Mouse (Mus musculus): ENCODE results near the gene Zfp990. TPM values are rescaled to one million over a fixed set of nuclear protein-coding genes. Genes with fewer than 3 reads are reported as not detected.

Gene Zfp990
- polyA plus RNA-seq, 1 experiment from 2014 or later = 0.15 TPM

Other genes with a start within 250 kb of the Zfp990 start
- 0.14 and 2.7 TPM in 2 replicates for gene Tnfrsf8, start 195.6 kb upstream of the Zfp990 start, polyA plus RNA-seq (2015; fragmentation: Nextera tagmentation; extraction: Ambion mirVana)
- gene Gm13212, start 74.4 kb downstream of the Zfp990 start, polyA plus RNA-seq (2015; fragmentation: Nextera tagmentation; extraction: Ambion mirVana) = 0.33 and 1.6 TPM in 2 replicates
- gene Zfp980, start 159.9 kb downstream of the Zfp990 start, polyA plus RNA-seq (2015; fragmentation: Nextera tagmentation; extraction: Ambion mirVana) = 0.05 TPM in 1 of 2 replicates, not detected in the other

Data from neural tube, embryonic 15.5 days (tissue).